Mouse (Mus musculus) brain, embryonic 14.5 days (tissue): ENCODE data around the gene Afg1l. TPM values are rescaled to one million over a fixed set of nuclear protein-coding genes. Genes with fewer than 3 reads are reported as not detected.

Experiments used
- DNase-seq: peaks from one replicate; pipeline ENCODE4 v3.0.0-alpha.2; 2011; ENCODE audit warnings: low read depth
- CTCF ChIP-seq: fragments of 200-500 bp; IDR thresholded peaks from 2 replicates; pipeline ENCODE4 v1.5.1; 2012; ENCODE audit warnings: inconsistent platforms, mild to moderate bottlenecking, moderate library complexity, borderline replicate concordance; ENCODE audit not compliant: insufficient read depth, insufficient read length; ENCODE audit errors: extremely low read depth
- POLR2A ChIP-seq: fragments of 200-500 bp; IDR thresholded peaks from 2 replicates; pipeline ENCODE4 v1.6.1; 2012; ENCODE audit warnings: mild to moderate bottlenecking, inconsistent platforms, borderline replicate concordance; ENCODE audit not compliant: poor library complexity, insufficient read depth, insufficient read length, severe bottlenecking; ENCODE audit errors: extremely low read depth
- polyA plus RNA-seq: library from polyadenylated mRNA; depleted of rRNA; stranded (reverse); fragments of >200 nt; gene quantifications from 2 replicates; pipeline ENCODE4 v1.2.3, GENCODE M21; 2012

The Afg1l gene
- polyA plus RNA-seq, 1 experiment: 4.9 TPM

DNA sequence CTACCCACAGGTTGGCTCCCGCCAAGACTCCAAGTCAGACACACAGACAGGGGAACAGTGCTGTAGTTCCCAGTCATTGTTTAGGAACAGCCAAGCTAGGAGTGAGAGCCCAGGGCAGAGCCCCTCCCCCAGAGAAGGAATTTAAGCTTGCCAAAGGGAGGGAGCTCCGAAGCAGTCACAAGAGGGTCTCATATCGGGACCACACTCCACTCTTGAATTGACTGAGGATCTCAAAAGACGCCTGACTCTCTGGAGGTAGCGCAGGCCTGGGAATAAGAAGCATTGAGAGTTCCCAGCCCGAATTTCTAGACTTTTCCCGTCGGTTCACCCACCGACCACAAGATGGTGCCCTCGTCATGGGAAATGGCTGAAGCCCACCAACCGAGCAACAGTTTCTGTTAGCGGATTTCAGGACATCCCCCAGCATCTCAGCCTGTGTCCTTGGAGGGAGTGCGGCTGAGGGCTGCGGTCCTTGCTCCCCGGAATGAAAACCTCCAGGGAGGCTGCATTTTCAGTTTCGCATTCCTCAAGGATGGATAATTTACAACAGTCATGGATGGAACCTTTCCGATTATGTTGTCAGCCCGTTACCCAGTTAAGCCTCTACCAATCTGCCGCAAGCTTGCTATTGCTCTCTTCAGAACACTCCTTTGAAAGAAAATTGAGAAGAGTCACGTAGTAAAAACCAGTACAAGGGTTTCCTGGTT, 170.2 kb downstream of the Afg1l start:
- DNase-seq: peak; percentile 92
- TF ChIP-seq CTCF: peak; percentile 98
- no peak for TF ChIP-seq POLR2A

DNA sequence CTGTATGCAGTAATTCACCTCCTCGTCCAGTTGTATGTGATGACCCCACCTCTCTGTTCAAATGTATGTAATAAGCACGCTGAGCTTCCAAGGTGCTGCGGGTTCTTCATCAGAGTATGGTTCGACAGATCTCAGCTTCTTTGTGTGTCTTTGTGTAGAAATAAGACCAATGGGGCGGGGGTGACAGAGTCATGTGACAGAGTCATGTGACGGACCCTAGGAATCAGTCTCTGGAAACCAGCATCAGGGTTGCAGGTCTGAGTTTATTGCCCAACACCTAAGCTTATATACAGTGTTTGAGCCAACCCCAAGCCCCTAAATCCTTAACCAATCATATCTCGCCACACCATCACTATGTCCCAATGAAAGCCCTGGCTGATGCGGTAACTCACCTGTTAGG, 171.9 kb downstream of the Afg1l start:
- TF ChIP-seq POLR2A: no peak
- TF ChIP-seq CTCF: no peak
- no peak for DNase-seq

DNA sequence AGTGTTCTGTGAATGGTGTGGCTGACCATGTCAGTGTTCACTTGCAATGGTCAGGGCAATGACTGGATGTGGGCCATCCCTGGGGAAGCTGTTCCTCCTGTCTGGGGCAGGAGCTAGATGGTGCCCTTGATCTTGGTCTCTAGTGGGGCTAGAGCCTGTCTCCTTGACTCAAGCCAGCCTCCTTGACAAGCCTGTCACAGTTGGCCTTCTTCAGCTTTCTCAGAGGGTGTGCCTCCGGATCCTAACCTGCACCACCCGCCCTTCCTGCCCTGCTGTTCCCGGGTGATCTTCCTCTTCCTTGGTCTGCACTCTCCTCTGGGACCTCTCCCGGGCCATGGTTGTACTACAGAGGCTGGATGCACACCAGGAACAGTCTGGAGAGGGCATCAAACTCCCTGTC, 177.6 kb downstream of the Afg1l start:
- DNase-seq: no peak
- TF ChIP-seq CTCF (no peak), POLR2A (no peak)

- no peak for TF ChIP-seq CTCF
- no peak for TF ChIP-seq POLR2A
- no peak for DNase-seq
Measured at GRCm38 (mm10) chr10:42299967-42300366, 178.4 kb downstream of the Afg1l start.

- DNase-seq: no peak
- TF ChIP-seq POLR2A (no peak), CTCF (no peak)
Measured at GRCm38 (mm10) chr10:42299426-42299825, 178.9 kb downstream of the Afg1l start.

DNA sequence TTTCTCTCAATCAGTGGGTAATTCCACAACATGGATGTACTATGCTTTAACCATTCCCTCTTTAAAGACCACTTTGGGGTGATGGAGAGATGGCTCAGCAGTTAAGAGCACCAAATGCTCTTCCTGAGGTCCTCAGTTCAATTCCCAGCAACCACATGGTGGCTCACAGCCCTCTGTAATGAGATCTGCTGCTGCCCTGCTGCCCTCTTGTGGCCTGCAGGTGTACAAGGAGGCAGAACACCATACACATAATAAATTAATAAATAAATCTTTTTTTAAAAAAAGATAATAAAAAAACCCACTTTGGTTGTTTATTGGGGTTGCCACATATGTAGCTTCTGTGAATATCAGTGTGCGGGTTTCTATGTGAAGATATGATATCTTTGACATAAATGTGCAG, 180.4 kb downstream of the Afg1l start:
- TF ChIP-seq CTCF (peak; percentile 13; the same call in 1 of the 2 replicates), POLR2A (no peak)
- no peak for DNase-seq

DNA sequence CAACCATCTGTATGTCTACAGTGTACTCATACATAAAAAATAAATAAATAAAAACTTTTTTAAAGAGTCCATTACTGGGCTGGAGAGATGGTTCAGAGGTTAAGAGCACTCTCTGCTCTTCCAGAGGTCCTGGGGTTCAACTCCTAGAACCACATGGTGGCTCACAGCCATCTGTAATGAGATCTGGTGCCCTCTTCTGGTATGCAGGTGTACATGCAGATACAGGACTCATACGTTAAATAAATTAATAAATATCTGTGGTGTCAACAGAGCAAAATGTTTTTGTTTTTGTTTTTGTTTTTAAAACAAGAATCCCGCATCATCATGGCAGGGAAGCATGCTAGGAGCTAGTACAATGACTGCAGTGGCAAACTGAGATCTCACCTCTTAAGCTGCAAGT, 181.3 kb downstream of the Afg1l start:
- no peak for DNase-seq
- peak; percentile 25; the same call in 1 of the 2 replicates for TF ChIP-seq CTCF
- no peak for TF ChIP-seq POLR2A

DNA sequence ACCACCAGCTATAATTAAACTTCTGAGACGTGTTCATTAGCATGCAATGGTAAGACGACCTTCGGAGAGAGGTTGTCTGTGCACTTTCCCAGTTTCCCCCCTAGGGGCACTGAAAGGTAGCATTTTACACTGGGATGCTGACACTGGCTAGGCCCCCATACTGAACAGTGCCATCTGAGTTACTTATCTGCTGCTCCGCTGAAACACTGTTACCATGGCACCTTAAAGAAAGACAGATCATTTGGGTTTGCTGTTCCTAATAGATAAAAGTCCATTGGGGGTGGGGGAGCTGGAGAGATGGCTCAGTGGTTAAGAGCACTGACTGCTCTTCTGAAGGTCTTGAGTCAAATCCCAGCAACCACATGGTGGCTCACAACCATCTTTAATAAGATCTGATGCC, 181.8 kb downstream of the Afg1l start:
- DNase-seq: no peak
- TF ChIP-seq CTCF (no peak), POLR2A (no peak)

DNA sequence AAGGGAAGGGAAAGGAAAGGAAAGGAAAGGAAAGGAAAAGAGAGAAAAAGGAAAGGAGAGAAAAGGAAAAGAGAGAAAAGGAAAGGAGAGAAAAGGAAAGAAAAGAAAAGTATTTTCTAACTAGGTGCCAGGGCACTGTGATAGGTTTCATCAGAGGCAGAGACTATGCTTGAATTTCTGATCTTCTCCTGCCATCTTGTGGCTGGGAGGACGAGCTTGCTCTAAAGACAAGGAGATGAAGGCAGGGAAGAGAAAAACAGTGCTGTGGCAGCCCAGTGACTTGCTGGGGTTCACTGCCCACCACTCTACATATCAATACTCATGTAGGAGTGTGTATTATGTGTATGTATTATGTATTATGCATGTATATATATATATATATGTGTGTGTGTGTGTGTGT, 183.3 kb downstream of the Afg1l start:
- DNase-seq: peak; percentile 92
- TF ChIP-seq CTCF: peak; percentile 80; the same call in 1 of the 2 replicates
- no peak for TF ChIP-seq POLR2A

GRCm38 (mm10) chr10:42294392-42294791, 184.0 kb downstream of the Afg1l start:
- no peak for DNase-seq
- TF ChIP-seq POLR2A: no peak
- no peak for TF ChIP-seq CTCF

- TF ChIP-seq POLR2A (no peak), CTCF (no peak)
- no peak for DNase-seq
Measured at GRCm38 (mm10) chr10:42293877-42294276, 184.5 kb downstream of the Afg1l start.

DNA sequence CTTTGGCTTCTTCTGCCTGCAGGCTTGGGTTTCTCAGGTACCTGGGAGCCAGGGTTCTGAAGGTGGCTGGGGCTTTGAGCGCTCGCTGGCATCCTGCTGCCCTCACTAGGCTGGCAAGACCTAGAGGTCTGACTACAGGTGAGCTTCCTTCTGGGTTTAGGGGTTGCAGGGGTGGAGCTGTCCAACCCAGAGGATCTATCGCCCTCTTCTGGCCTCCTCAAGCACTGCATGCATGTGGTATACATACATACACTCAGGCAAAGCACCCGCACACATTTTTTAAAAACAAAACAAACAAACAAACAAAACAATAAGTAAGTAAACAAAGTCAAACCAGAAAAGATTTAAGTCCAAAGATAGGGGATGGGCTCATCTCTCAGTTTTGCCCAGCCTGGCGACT, 187.0 kb downstream of the Afg1l start:
- TF ChIP-seq POLR2A (no peak), CTCF (peak; percentile 62)
- no peak for DNase-seq
